Mouse (Mus musculus): Measurements from ENCODE around the gene Wdpcp. TPM values are rescaled to one million over a fixed set of nuclear protein-coding genes. Genes with fewer than 3 reads are reported as not detected.

The Wdpcp gene
- polyA plus RNA-seq, 1 experiment from 2014 or later, result 13.5 TPM

GRCm38 (mm10) chr11:21550222-21551173, 21.5 kb upstream of the Wdpcp start:
- 85% methylated on average over 12 of the region's 12 CpGs for WGBS
- no peak for ATAC-seq (ENCODE audit: low FRiP score)

DNA sequence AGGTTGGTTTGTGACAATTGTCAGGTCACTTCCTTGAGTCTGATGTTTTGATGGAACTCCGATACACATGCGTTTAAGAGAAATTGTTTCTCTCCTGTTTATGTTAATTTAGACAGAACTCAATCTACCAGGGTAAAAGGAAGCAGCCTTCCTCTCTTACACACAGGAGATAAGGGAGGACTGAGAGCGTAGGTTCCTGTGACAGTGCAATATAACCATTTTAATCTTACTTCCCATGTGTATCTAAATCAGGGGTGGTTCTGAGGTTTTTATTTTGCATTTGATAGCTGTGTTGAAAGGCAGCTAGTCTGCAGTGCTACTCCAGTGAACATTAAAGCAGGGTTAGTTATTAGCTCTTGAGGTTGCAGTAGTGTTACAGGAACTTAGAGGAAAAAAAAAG, 20.0 kb upstream of the Wdpcp start:
- ATAC-seq (ENCODE audit: low FRiP score), result no peak

More at GRCm38 (mm10) chr11:21550222-21551173, 21.5 kb upstream of the Wdpcp start:
- no peaks in the 10 kb centered on the region for H3K4me1 ChIP-seq
- H3K27ac ChIP-seq, result no peak overlapping the region
- H3K4me3 ChIP-seq, result no peak overlapping the region
- H3K27me3 ChIP-seq, result no peaks in the 10 kb centered on the region
- no peak overlapping the region for H3K4me2 ChIP-seq (replicated peaks)
- no peaks in the 10 kb centered on the region for H3K9me3 ChIP-seq (replicated peaks)
- no peaks in the 10 kb centered on the region for H3K36me3 ChIP-seq
- H3K9ac ChIP-seq, result no peak overlapping the region

DNA sequence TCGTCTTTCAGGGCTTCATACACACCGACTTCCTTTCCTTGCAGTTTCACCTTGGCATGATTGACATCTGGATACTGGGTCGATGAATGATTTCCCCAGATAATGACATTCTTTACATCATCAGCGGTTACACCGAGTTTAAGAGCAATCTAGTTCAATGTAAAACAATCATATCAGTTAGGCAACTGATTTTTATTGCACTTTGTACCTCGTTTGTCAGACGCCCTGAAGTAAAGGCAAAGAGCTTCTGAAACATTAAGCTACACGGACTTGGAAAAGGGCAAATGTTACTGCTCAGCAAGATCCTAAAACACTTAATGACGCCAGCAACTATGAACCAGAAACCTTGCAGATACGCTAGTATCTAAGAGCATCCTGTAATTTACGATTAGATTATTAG, 12.3 kb upstream of the Wdpcp start:
- H3K9me3 ChIP-seq (replicated peaks), result no peaks in the 10 kb centered on the region
- H3K36me3 ChIP-seq, result peaks cover 52% of the 10 kb centered on the region
- H3K27ac ChIP-seq, result no peak overlapping the region
- 89% methylated on average over 11 of the region's 11 CpGs for WGBS
- no peak overlapping the region for H3K9ac ChIP-seq
- no peaks in the 10 kb centered on the region for H3K4me1 ChIP-seq
- no peak overlapping the region for H3K4me3 ChIP-seq
- ATAC-seq (ENCODE audit: low FRiP score), result no peak
- H3K4me2 ChIP-seq (replicated peaks), result no peak overlapping the region
- H3K27me3 ChIP-seq, result no peaks in the 10 kb centered on the region

More for the DNA sequence above, 20.0 kb upstream of the Wdpcp start:
- Histone ChIP-seq H3K27ac (no peak overlapping the region), H3K4me1 (no peaks in the 10 kb centered on the region), H3K9ac (no peak overlapping the region), H3K4me3 (no peak overlapping the region), H3K27me3 (no peaks in the 10 kb centered on the region), H3K9me3 (replicated peaks) (no peaks in the 10 kb centered on the region), H3K36me3 (no peaks in the 10 kb centered on the region), H3K4me2 (replicated peaks) (no peak overlapping the region)
- WGBS, result 83% methylated on average over 3 of the region's 3 CpGs

DNA sequence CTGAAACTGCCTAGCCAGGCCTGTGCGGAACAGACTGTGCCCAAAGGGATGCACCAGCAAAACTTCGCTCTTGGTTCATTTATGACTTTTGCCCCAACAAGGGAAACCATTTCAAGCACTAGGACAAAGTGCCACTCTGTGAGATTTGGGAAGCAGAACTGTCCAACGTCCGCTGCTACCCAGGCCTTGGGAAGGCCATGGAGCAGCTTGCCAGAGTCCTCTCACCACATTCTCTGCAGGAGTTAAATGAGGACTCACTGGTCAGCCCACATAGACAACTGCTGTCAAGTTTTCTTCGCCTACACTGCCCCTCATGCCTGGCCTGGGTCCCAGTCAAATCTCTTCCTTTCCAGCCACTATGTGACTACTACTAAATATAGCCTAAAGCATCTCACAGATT, 10.7 kb upstream of the Wdpcp start:
- 92% methylated on average over 5 of the region's 5 CpGs for WGBS
- Histone ChIP-seq H3K4me2 (replicated peaks) (no peak overlapping the region), H3K36me3 (peaks cover 67% of the 10 kb centered on the region), H3K9me3 (replicated peaks) (no peaks in the 10 kb centered on the region), H3K4me1 (no peaks in the 10 kb centered on the region), H3K27me3 (no peaks in the 10 kb centered on the region), H3K27ac (no peak overlapping the region), H3K9ac (no peak overlapping the region), H3K4me3 (no peak overlapping the region)
- no peak for ATAC-seq (ENCODE audit: low FRiP score)

DNA sequence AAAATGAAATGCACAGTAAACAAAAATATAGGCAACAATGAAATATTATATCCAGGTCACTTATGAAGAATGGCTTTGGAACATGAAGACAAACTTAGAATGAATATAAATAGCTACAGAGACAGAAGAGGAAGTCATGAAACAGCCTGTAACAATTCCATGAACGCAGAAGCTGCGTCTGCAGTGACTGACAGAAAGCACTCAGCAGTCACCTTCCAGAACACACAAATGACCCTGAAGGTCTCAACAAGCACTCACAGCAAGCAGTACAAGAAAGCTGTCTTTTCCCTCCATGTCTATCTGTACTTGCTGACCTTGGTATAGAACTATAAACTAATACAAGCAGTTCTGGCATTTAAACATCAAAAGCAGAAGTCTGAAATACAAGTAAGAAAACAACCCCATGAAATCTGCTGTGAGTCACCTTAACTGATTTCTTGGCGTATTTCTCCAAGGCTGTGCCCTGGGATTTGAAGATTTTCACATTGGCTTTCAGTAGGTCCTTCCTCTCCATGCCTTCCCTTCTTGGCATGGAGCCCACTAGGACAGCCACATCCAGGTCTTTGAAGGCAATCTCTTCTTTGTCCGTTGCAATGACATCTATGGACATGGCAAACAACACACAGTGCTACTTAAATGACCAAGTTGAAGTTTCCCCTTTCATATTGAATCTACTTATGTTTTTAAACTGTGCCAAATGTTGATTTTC, 8.3 kb upstream of the Wdpcp start:
- Histone ChIP-seq H3K4me1 (peaks cover 2% of the 10 kb centered on the region; the same call in 1 of the 2 replicates), H3K9me3 (replicated peaks) (no peaks in the 10 kb centered on the region), H3K27me3 (no peaks in the 10 kb centered on the region), H3K9ac (no peak overlapping the region), H3K4me2 (replicated peaks) (no peak overlapping the region), H3K4me3 (no peak overlapping the region), H3K36me3 (peaks cover 52% of the 10 kb centered on the region), H3K27ac (no peak overlapping the region)
- no peak for ATAC-seq (ENCODE audit: low FRiP score)
- 84% methylated on average over 4 of the region's 4 CpGs for WGBS

DNA sequence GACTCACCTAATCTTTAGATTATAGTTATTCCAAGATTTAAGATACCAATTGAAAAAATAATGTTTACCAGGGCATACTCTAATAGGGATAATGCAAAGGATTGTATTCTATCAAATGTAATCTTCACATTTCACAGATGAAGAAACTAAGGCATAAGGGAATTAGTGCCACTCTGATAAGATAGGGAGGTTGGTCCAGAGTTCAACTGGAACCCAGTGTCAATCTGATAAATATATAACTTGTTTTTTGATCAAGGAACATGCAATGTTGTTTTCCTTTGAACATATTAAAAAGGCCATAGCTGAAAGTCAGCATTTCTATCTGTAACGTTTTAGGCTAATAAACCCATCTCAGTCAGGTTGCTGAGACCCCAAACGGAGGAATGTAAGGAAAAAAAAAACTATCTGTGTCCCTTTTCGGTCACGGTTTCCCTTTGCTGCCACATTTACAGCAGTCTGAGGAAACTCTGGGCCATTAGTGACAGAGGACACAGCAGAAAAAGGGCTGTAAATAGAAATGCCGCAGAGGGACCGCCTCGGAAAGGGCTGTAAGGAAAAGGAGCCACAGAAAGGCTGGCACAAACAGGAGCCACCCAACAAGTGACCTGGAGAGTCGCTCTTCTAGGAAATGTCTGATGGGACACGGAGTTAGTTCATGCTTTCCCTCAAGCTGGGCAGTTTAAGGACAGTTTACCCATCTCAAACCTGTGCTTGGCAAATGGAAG, 7.2 kb upstream of the Wdpcp start:
- WGBS, result 91% methylated on average over 9 of the region's 9 CpGs
- peaks cover 42% of the 10 kb centered on the region for H3K36me3 ChIP-seq
- H3K27me3 ChIP-seq, result no peaks in the 10 kb centered on the region

GRCm38 (mm10) chr11:21566934-21567333, 5.1 kb upstream of the Wdpcp start:
- Histone ChIP-seq H3K9ac (no peak overlapping the region), H3K27me3 (no peaks in the 10 kb centered on the region), H3K4me3 (no peak overlapping the region), H3K27ac (no peak overlapping the region), H3K4me1 (peaks cover 18% of the 10 kb centered on the region), H3K9me3 (replicated peaks) (no peaks in the 10 kb centered on the region), H3K36me3 (peaks cover 26% of the 10 kb centered on the region), H3K4me2 (replicated peaks) (no peak overlapping the region)
- ATAC-seq (ENCODE audit: low FRiP score), result no peak
- WGBS, result 97% methylated on average over 6 of the region's 6 CpGs

More for the DNA sequence above, 7.2 kb upstream of the Wdpcp start:
- no peaks in the 10 kb centered on the region for H3K9me3 ChIP-seq (replicated peaks)
- no peak overlapping the region for H3K9ac ChIP-seq
- H3K4me1 ChIP-seq, result peaks cover 9% of the 10 kb centered on the region
- no peak overlapping the region for H3K4me2 ChIP-seq (replicated peaks)
- no peak overlapping the region for H3K4me3 ChIP-seq
- ATAC-seq (ENCODE audit: low FRiP score), result no peak
- no peak overlapping the region for H3K27ac ChIP-seq

DNA sequence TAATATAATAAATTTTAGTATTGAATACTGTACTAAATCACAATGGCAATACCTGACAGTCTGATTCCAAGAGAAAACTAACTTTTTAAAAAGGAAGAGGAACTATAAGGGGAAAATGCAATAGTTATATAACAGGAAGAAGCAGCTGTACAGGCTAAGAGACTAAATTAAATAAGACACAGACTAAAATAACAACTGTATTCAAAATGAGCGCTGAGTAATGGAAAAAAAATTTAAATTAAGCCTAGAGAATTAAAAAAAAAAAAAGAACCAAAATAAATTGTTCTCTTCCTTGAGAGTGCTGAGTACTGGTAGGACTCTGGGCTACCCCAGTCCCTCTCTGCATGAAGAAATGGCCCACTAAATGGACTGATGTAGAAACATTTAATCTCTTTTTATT, 4.3 kb upstream of the Wdpcp start:
- no peak for ATAC-seq (ENCODE audit: low FRiP score)
- peaks cover 21% of the 10 kb centered on the region for H3K4me1 ChIP-seq
- peaks cover 23% of the 10 kb centered on the region for H3K36me3 ChIP-seq
- H3K4me3 ChIP-seq, result no peak overlapping the region
- no peaks in the 10 kb centered on the region for H3K9me3 ChIP-seq (replicated peaks)
- no peaks in the 10 kb centered on the region for H3K27me3 ChIP-seq
- no peak overlapping the region for H3K4me2 ChIP-seq (replicated peaks)
- WGBS, result 91% methylated on average over 1 of the region's 1 CpGs
- H3K9ac ChIP-seq, result no peak overlapping the region
- H3K27ac ChIP-seq, result no peak overlapping the region

- H3K36me3 ChIP-seq, result peaks cover 15% of the 10 kb centered on the region
- H3K4me2 ChIP-seq (replicated peaks), result peak overlapping the region; percentile 15; the same call in 1 of the 2 replicates
- peaks cover 23% of the 10 kb centered on the region for H3K4me1 ChIP-seq
- H3K4me3 ChIP-seq, result no peak overlapping the region
- H3K27ac ChIP-seq, result no peak overlapping the region
- H3K9me3 ChIP-seq (replicated peaks), result no peaks in the 10 kb centered on the region
- WGBS, result 75% methylated on average over 5 of the region's 5 CpGs
- no peak overlapping the region for H3K9ac ChIP-seq
- no peaks in the 10 kb centered on the region for H3K27me3 ChIP-seq
- no peak for ATAC-seq (ENCODE audit: low FRiP score)
Observed at GRCm38 (mm10) chr11:21569002-21569401, 3.0 kb upstream of the Wdpcp start.

- ATAC-seq (ENCODE audit: low FRiP score), result no peak
- WGBS, result 54% methylated on average over 3 of the region's 3 CpGs
- H3K27me3 ChIP-seq, result no peaks in the 10 kb centered on the region
- H3K27ac ChIP-seq, result 0 out of 2 replicates have a peak overlapping the region, but pooled peaks have one; percentile 7
- peaks cover 15% of the 10 kb centered on the region for H3K36me3 ChIP-seq
- H3K4me3 ChIP-seq, result no peak overlapping the region
- H3K4me2 ChIP-seq (replicated peaks), result peak overlapping the region; percentile 15; the same call in 1 of the 2 replicates
- H3K4me1 ChIP-seq, result peaks cover 23% of the 10 kb centered on the region
- no peaks in the 10 kb centered on the region for H3K9me3 ChIP-seq (replicated peaks)
- no peak overlapping the region for H3K9ac ChIP-seq
Observed at GRCm38 (mm10) chr11:21569456-21570108, 2.5 kb upstream of the Wdpcp start.

DNA sequence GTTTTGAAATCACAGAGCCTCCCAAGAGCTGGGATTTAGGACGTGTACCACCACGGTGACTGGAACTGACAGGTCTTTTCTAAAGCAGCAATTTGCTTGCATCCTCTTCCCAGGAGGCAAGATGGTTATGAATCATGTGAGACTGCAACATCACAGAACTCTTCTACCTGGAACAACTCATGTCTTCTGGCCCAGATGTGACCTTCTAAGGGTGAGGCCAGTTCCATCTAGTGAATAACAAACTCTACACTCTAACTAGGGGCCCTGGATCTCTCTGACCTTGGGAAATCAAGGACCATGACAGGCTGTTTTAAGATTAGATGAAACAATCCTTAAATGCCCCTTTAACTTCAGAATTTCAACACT, 1.9 kb upstream of the Wdpcp start:
- H3K36me3 ChIP-seq, result peaks cover 12% of the 10 kb centered on the region
- peak overlapping the region; percentile 74 for H3K4me2 ChIP-seq (replicated peaks)
- H3K4me1 ChIP-seq, result peaks cover 23% of the 10 kb centered on the region
- no peak overlapping the region for H3K27ac ChIP-seq
- 0 out of 2 replicates have a peak overlapping the region, but pooled peaks have one; percentile 15 for H3K9ac ChIP-seq
- no peak overlapping the region for H3K4me3 ChIP-seq
- WGBS, result 65% methylated on average over 2 of the region's 2 CpGs
- no peaks in the 10 kb centered on the region for H3K27me3 ChIP-seq
- no peaks in the 10 kb centered on the region for H3K9me3 ChIP-seq (replicated peaks)
- no peak for ATAC-seq (ENCODE audit: low FRiP score)
